Mouse (Mus musculus): Measurements from ENCODE around the gene Cast. TPM values are rescaled to one million over a fixed set of nuclear protein-coding genes. Genes with fewer than 3 reads are reported as not detected.

Cast gene
- 34.6 and 41.3 TPM in 2 replicates for polyA plus RNA-seq (2015; fragmentation: Nextera tagmentation; extraction: Ambion mirVana)

DNA sequence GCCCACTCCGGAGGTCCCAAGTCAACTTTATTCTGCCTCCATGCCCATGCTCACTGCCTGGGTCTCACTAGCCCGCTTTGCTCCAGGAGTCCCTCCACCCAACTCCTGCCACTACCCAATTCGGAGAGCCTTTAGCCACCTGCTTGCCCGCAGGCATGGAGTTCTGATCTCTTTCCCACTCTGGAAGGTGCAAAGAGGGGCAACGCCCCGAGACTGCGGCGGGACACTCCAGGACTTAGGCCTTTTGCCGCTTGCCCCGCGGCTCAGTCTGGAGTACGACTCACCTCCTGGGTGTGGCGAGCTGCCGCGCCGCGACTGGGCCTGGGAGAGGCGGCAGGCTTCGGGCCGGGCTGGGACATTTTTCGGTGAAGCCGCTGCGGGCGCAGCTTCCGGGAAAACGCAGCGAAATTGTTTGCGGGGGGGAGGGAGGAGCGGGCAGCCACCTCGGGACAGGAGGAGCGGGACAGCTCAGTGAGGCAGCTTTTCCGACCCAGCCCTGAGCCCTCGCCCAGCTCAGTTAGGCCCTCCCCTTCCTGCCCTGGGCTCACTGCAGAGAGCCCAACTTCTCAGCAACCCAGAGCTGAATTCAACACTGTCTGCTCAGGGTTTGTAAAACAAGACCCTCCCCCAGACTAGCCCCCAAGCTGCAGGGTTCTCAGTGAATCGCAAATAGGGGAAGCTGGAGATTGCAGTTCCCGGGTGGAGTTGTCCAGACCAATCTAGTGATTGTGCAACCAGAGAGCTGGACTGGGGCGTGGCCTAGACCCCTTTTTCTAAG is at the start of gene Cast:
Cast (minus strand) TSS at position 659 of the 778 bp plus-strand sequence.
- no peaks in the 10 kb centered on the region for H3K9me3 ChIP-seq
- 1% methylated on average over 35 of the region's 36 CpGs for WGBS

DNA sequence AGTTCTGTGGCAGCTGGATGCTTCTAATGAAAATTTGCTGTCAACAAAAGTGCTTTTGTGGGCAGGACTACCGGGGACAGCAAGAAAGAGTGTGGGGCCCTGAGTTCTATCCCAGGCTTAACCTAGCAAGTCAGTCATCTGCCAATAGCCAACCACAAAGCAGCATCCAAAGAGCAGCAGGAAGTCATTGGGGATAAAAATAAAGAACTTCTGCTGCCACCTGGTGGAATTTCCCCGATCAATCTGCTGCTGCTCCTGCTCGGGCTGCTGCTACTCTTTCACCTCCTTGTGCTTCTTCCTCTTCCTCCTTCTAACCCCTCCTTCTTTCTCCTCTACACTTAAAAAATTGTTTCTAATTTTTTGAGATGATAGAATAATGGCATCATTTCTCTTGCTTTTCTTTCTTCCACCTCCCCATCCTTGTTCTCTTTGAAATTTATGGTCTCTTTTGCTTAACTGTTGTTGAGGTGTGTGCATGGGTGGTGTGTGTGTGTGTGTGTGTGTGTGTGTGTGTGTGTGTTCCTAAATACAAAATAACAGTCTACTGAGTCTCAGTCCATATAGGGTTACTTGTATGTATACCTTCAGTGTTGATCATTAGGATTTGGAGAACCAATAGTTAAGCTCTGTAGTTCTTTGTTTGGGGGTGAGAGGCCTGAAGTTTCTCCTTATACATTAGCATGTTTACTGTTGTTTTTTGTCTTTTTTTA is 45.9 kb upstream of the Cast start:
- H3K4me1 ChIP-seq = no peaks in the 10 kb centered on the region
- no peak overlapping the region for H3K4me2 ChIP-seq
- H3K27ac ChIP-seq = no peak overlapping the region
- peak; percentile 62; the same call in 1 of the 2 replicates for ATAC-seq (ENCODE audit: borderline replicate concordance, extremely low read depth, low FRiP score, low TSS enrichment)
- no peak overlapping the region for H3K9ac ChIP-seq
- 3% methylated on average over 3 of the region's 3 CpGs for WGBS
- no peaks in the 10 kb centered on the region for H3K27me3 ChIP-seq
- no peaks in the 10 kb centered on the region for H3K9me3 ChIP-seq
- H3K36me3 ChIP-seq = no peaks in the 10 kb centered on the region
- H3K4me3 ChIP-seq = no peak overlapping the region

More for the DNA sequence above, at the start of gene Cast:
- no peaks in the 10 kb centered on the region for H3K36me3 ChIP-seq
- H3K4me2 ChIP-seq = peak within 1 kb of the TSS; percentile 80
- peak within 1 kb of the TSS; percentile 74 for H3K9ac ChIP-seq
- no peaks in the 10 kb centered on the region for H3K27me3 ChIP-seq
- peak within 1 kb of the TSS; percentile 73 for H3K4me3 ChIP-seq
- H3K27ac ChIP-seq = peak within 1 kb of the TSS; percentile 91
- 0 out of 2 replicates have a peak, but pooled peaks cover 6% of the 10 kb centered on the region for H3K4me1 ChIP-seq
- ATAC-seq (ENCODE audit: borderline replicate concordance, extremely low read depth, low FRiP score, low TSS enrichment) = peak; percentile 95

DNA sequence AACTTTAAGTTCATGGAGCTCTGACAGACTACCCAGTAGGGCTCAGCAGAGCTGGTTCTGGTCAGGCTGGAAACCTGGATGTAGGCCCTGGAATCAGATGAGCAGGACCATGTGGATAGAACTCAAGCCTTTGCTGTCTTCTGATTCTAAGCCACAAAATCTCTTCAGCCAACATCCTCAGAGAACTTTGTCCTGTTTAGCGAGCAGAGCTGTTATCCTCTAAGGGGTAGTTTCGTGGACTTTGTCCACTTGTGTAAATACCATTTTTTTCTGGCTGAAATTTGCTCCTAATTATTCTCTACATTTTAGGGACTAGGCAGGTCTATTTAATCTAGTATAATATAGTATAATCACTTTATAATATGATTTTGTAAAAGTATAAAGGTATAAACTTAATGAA is 42.2 kb upstream of the Cast start:
- 78% methylated on average over 2 of the region's 2 CpGs for WGBS
- Histone ChIP-seq H3K27me3 (no peaks in the 10 kb centered on the region), H3K9me3 (no peaks in the 10 kb centered on the region), H3K9ac (no peak overlapping the region), H3K4me1 (no peaks in the 10 kb centered on the region), H3K4me2 (no peak overlapping the region), H3K4me3 (no peak overlapping the region), H3K27ac (no peak overlapping the region), H3K36me3 (no peaks in the 10 kb centered on the region)
- ATAC-seq (ENCODE audit: borderline replicate concordance, extremely low read depth, low FRiP score, low TSS enrichment) = no peak

DNA sequence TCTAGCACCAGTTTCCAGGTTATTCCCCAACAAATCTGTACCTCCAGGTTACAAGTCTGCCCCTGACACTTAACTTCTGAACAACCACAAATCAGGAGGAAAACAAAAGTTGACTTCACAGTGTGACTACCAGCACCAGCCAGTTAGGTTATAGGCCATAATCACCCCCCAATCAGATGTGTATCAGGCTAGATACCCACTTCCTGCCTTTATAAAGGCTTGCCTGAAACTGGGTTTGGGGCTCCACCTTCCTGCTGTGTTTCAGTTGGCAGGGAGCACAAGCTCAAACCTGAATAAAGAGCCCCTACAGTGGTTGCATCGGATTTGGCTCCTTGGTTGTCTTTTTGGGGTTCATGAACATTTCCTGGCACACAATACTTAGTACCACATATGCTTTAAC is 37.3 kb upstream of the Cast start:
- no peak overlapping the region for H3K9ac ChIP-seq
- no peaks in the 10 kb centered on the region for H3K36me3 ChIP-seq
- no peak overlapping the region for H3K4me2 ChIP-seq
- H3K4me3 ChIP-seq = no peak overlapping the region
- no peak overlapping the region for H3K27ac ChIP-seq
- H3K27me3 ChIP-seq = no peaks in the 10 kb centered on the region
- H3K4me1 ChIP-seq = no peaks in the 10 kb centered on the region
- 63% methylated on average over 1 of the region's 1 CpGs for WGBS
- no peak for ATAC-seq (ENCODE audit: borderline replicate concordance, extremely low read depth, low FRiP score, low TSS enrichment)
- H3K9me3 ChIP-seq = no peaks in the 10 kb centered on the region

DNA sequence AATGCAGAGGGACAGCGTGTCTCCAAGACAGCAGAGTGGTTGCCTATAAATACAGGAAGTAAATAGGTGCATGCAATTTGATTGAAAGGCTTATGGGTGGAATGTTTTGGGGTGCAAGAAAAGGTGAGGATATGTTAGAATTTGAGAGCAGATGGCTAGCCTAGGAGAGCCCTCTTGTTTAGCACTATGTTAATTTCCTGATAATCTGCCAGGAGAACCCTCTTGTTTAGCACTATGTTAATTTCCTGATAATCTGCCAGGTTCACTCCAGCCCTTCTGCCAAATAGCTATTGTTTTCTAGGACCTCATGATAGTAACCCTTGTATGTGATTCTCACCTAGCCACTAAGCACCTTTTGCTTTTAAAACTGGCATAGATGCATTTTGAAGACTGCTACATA is 25.9 kb upstream of the Cast start:
- Histone ChIP-seq H3K4me2 (no peak overlapping the region), H3K4me1 (no peaks in the 10 kb centered on the region), H3K36me3 (no peaks in the 10 kb centered on the region), H3K27me3 (no peaks in the 10 kb centered on the region), H3K9me3 (no peaks in the 10 kb centered on the region), H3K9ac (no peak overlapping the region), H3K4me3 (no peak overlapping the region), H3K27ac (no peak overlapping the region)
- no peak for ATAC-seq (ENCODE audit: borderline replicate concordance, extremely low read depth, low FRiP score, low TSS enrichment)
- WGBS = 70% methylated on average over 1 of the region's 1 CpGs

DNA sequence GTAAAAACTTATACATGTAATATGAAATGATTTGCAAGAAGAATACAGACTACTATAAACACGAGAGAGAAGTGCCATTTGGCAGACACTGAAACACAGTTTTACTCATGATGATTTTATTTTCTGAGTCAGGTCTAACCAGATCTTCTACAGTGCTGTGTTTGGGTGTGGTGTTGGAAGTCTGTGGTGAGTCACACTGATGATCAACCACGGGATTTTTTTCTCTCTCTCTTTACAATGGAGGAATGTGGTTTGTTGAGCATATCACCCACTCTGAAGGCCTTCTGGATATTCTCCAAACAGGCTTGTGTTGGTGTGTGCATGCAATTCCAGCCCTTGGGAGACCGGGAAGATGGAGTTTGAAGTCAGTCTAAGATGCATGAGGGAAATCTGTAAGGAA is 13.5 kb upstream of the Cast start:
- Histone ChIP-seq H3K4me3 (no peak overlapping the region), H3K9me3 (no peaks in the 10 kb centered on the region), H3K4me1 (no peaks in the 10 kb centered on the region), H3K27ac (no peak overlapping the region), H3K36me3 (no peaks in the 10 kb centered on the region), H3K9ac (no peak overlapping the region), H3K27me3 (no peaks in the 10 kb centered on the region), H3K4me2 (no peak overlapping the region)
- ATAC-seq (ENCODE audit: borderline replicate concordance, extremely low read depth, low FRiP score, low TSS enrichment) = no peak
- 71% methylated on average over 3 of the region's 3 CpGs for WGBS

DNA sequence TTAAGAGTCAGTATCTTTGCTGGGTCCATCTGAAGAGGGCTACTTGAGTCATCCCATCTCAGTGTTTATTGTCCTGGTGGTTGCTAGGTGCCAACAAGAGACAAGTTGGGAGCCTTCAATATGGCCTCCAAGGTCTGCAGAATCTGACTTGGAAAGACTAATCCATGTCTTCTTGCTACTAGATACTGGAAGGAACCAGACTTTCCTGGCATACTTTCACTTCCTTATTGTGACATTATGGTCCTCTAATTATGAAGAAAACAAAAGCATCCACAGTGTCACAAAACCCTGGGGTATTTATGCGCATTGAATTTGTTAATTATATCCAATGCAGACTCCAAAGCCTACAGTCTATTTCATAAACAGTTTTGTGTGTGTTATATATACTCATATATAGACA is 7.1 kb upstream of the Cast start:
- Histone ChIP-seq H3K4me1 (no peaks in the 10 kb centered on the region), H3K27me3 (no peaks in the 10 kb centered on the region), H3K9me3 (no peaks in the 10 kb centered on the region), H3K9ac (no peak overlapping the region), H3K4me2 (no peak overlapping the region), H3K4me3 (no peak overlapping the region), H3K27ac (no peak overlapping the region), H3K36me3 (no peaks in the 10 kb centered on the region)
- ATAC-seq (ENCODE audit: borderline replicate concordance, extremely low read depth, low FRiP score, low TSS enrichment) = no peak
- 90% methylated on average over 1 of the region's 1 CpGs for WGBS

DNA sequence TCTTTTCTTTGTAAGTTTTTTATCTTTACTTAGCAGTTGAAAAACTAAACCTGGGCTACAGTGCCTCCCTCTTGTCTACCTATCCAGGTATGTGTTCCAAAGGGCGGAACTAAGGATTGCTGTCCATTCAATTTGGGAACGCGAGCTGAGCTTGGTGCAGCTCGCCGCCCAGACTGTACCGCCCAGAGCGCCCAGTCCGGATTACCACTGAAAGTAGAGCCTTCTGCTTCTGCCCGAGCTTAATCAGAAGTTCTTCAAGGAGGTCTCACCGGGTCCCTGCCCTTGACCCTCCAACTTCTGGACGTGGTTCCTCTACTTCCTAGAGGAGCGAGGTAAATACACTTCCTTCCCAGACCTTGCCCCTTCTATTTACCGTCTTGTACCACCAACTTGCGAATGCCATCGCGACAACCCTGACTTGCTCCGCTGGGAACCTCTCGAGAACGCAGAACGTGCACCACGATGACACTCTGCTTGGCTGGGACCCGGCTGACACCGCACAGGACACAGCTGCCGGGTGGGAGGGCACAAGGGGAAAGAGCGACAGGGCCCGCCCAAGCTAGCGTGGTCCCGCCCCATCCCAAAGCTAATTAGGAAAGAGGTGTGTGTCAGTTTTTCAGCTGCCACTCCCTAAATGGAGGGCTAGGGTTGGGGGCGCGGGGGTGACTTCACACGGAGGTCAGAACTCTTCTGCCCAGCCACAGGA is 1.0 kb downstream of the Cast start:
- H3K4me2 ChIP-seq = peak overlapping the region; percentile 80
- ATAC-seq (ENCODE audit: borderline replicate concordance, extremely low read depth, low FRiP score, low TSS enrichment) = peak; percentile 96
- H3K9me3 ChIP-seq = no peaks in the 10 kb centered on the region
- peak overlapping the region; percentile 91 for H3K27ac ChIP-seq
- peak overlapping the region; percentile 73 for H3K4me3 ChIP-seq
- H3K4me1 ChIP-seq = 0 out of 2 replicates have a peak, but pooled peaks cover 6% of the 10 kb centered on the region
- no peaks in the 10 kb centered on the region for H3K36me3 ChIP-seq
- H3K9ac ChIP-seq = peak overlapping the region; percentile 74
- WGBS = 1% methylated on average over 31 of the region's 31 CpGs
- H3K27me3 ChIP-seq = no peaks in the 10 kb centered on the region

DNA sequence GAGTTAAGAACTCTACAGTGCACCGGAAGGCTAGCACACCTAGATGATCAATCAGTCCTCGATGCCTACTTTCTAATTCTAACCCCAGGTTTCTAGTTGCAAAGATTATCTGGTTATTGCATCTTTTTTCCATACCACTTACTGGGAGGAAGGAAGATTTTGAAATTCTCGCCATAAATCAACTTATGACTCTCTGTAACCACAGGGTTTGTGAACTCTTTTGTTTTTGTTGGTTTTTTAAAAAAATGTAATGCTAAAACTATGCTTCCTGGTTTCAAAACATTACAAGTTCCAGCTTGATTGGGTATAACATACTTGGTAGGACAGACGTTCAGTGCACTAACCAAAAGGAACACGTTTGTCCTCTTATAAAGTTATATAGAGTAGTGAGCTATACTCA is 1.7 kb downstream of the Cast start:
- H3K9ac ChIP-seq = no peak overlapping the region
- no peak for ATAC-seq (ENCODE audit: borderline replicate concordance, extremely low read depth, low FRiP score, low TSS enrichment)
- no peak overlapping the region for H3K27ac ChIP-seq
- H3K9me3 ChIP-seq = no peaks in the 10 kb centered on the region
- H3K4me2 ChIP-seq = peak overlapping the region; percentile 80
- H3K4me3 ChIP-seq = peak overlapping the region; percentile 73
- no peaks in the 10 kb centered on the region for H3K27me3 ChIP-seq
- WGBS = 51% methylated on average over 5 of the region's 5 CpGs
- H3K4me1 ChIP-seq = 0 out of 2 replicates have a peak, but pooled peaks cover 6% of the 10 kb centered on the region
- H3K36me3 ChIP-seq = no peaks in the 10 kb centered on the region

DNA sequence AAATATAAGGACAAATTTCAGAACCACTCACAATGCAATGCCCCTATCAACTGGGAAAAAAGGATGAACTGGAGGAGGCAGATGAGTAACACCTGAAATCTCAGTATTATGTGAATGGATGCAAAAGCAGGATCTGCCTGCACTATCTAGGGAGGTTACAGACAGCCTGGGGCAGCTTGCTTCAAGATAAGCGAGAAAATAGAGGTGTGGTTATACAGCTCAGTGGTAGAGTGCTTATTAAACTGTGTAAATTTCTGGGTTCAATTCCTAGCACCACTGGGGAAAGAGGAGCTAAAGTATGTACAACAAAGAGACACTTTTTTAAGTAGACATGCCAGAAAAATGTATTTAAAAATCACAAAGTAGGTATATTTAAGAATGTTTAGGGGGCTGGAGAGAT is 14.2 kb downstream of the Cast start:
- WGBS = 71% methylated on average over 1 of the region's 1 CpGs
- H3K27me3 ChIP-seq = no peaks in the 10 kb centered on the region
- no peak overlapping the region for H3K9ac ChIP-seq

DNA sequence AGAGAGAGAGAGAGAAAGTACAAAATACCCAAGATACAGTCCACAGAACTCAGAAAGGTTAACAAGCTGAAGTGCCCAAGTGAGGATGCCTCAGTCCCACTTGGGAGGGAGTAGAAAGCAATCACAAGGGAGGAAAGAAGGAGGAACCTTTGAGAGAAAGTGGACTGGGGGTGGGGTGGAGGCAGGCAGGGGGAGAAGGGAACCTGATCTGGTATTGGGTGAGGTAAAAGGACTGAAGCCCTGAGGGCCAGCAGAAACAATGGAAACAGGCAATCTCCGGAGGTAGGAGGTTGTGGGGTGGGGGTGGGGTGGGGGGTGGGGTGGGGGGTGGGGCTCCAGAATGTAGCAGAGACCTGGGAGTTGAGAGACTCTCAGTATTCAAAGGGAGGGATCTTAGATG is 20.9 kb downstream of the Cast start:
- no peaks in the 10 kb centered on the region for H3K4me1 ChIP-seq
- no peak overlapping the region for H3K4me3 ChIP-seq
- no peak for ATAC-seq (ENCODE audit: borderline replicate concordance, extremely low read depth, low FRiP score, low TSS enrichment)
- H3K9ac ChIP-seq = no peak overlapping the region
- H3K27ac ChIP-seq = no peak overlapping the region
- WGBS = 29% methylated on average over 1 of the region's 1 CpGs
- no peaks in the 10 kb centered on the region for H3K27me3 ChIP-seq
- no peaks in the 10 kb centered on the region for H3K9me3 ChIP-seq
- H3K4me2 ChIP-seq = no peak overlapping the region
- no peaks in the 10 kb centered on the region for H3K36me3 ChIP-seq

More for the DNA sequence above, 14.2 kb downstream of the Cast start:
- no peaks in the 10 kb centered on the region for H3K4me1 ChIP-seq
- no peak overlapping the region for H3K4me3 ChIP-seq
- H3K27ac ChIP-seq = no peak overlapping the region
- no peak for ATAC-seq (ENCODE audit: borderline replicate concordance, extremely low read depth, low FRiP score, low TSS enrichment)
- no peaks in the 10 kb centered on the region for H3K9me3 ChIP-seq
- H3K36me3 ChIP-seq = no peaks in the 10 kb centered on the region
- no peak overlapping the region for H3K4me2 ChIP-seq

DNA sequence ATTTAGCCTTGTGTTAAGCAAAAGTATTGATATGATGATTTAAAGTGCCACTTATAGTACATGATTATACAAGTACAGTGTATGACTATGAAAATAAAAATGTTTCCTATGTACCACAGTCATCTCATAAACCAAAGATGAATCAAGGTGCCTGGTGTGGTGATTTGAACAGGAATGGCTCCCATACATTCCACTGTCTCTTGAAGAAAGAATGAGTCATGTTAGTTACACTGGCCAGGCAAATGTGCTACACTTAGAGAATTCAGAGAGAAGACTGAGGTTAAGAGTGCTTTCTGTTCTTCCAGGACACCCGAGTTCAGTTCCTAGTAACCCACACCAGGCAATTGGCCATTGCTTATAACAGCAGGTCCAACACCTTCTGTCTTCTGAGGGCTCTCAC is 36.5 kb downstream of the Cast start:
- H3K4me2 ChIP-seq = no peak overlapping the region
- ATAC-seq (ENCODE audit: borderline replicate concordance, extremely low read depth, low FRiP score, low TSS enrichment) = no peak
- H3K4me1 ChIP-seq = 0 out of 2 replicates have a peak, but pooled peaks cover 3% of the 10 kb centered on the region
- H3K4me3 ChIP-seq = no peak overlapping the region
- H3K27ac ChIP-seq = no peak overlapping the region
- WGBS = 65% methylated on average over 1 of the region's 1 CpGs
- H3K9ac ChIP-seq = no peak overlapping the region
- H3K27me3 ChIP-seq = no peaks in the 10 kb centered on the region
- H3K36me3 ChIP-seq = no peaks in the 10 kb centered on the region
- H3K9me3 ChIP-seq = no peaks in the 10 kb centered on the region

Data from lung, embryonic 15.5 days (tissue).